Mouse (Mus musculus): ENCODE measurements around the gene Nrg4. TPM values are rescaled to one million over a fixed set of nuclear protein-coding genes. Genes with fewer than 3 reads are reported as not detected.
"Not testable (repeated sequence)": the region's sequence is repeated elsewhere in the genome, so short reads cannot be mapped to it uniquely, and the experiment has no call there.

Nrg4 gene
- polyA plus RNA-seq, 1 experiment from 2014 or later = 0.60 TPM

- DNase-seq = no peak
- no peaks in the 10 kb centered on the region for H3K36me3 ChIP-seq
- H3K4me2 ChIP-seq = no peak overlapping the region
- no peak overlapping the region for H3K4me3 ChIP-seq (replicated peaks)
- no peaks in the 10 kb centered on the region for H3K4me1 ChIP-seq (replicated peaks)
- 0 out of 2 replicates have a peak, but pooled peaks cover under 1% of the 10 kb centered on the region for H3K27me3 ChIP-seq
- no peak overlapping the region for H3K9ac ChIP-seq
- WGBS (ENCODE audit: insufficient replicate concordance) = 50% methylated on average over 4 of the region's 4 CpGs
- H3K27ac ChIP-seq = no peak overlapping the region
- ATAC-seq (ENCODE audit: low read depth) = no peak
- H3K9me3 ChIP-seq (replicated peaks) = no peaks in the 10 kb centered on the region
These were observed 49.1 kb downstream of the Nrg4 start for GRCm38 (mm10) chr9:55277562-55277961.

- H3K27me3 ChIP-seq = no peaks in the 10 kb centered on the region
- no peaks in the 10 kb centered on the region for H3K4me1 ChIP-seq (replicated peaks)
- no peak for ATAC-seq (ENCODE audit: low read depth)
- no peak for DNase-seq
- 65% methylated on average over 4 of the region's 4 CpGs for WGBS (ENCODE audit: insufficient replicate concordance)
- no peak overlapping the region for H3K27ac ChIP-seq
- no peak overlapping the region for H3K4me3 ChIP-seq (replicated peaks)
- H3K4me2 ChIP-seq = no peak overlapping the region
- no peak overlapping the region for H3K9ac ChIP-seq
- H3K36me3 ChIP-seq = no peaks in the 10 kb centered on the region
- H3K9me3 ChIP-seq (replicated peaks) = no peaks in the 10 kb centered on the region
These were observed 52.7 kb downstream of the Nrg4 start for GRCm38 (mm10) chr9:55273906-55274305.

GRCm38 (mm10) chr9:55271960-55272560 is 54.6 kb downstream of the Nrg4 start:
- Histone ChIP-seq H3K36me3 (no peaks in the 10 kb centered on the region), H3K4me3 (replicated peaks) (no peak overlapping the region), H3K4me2 (no peak overlapping the region), H3K27me3 (no peaks in the 10 kb centered on the region), H3K9me3 (replicated peaks) (no peaks in the 10 kb centered on the region), H3K9ac (no peak overlapping the region), H3K4me1 (replicated peaks) (no peaks in the 10 kb centered on the region), H3K27ac (no peak overlapping the region)
- no peak for DNase-seq
- no peak for ATAC-seq (ENCODE audit: low read depth)
- WGBS (ENCODE audit: insufficient replicate concordance) = 20% methylated on average over 5 of the region's 5 CpGs

- no peak overlapping the region for H3K27ac ChIP-seq
These were observed 62.0 kb downstream of the Nrg4 start for GRCm38 (mm10) chr9:55264356-55265302.

GRCm38 (mm10) chr9:55259741-55260140 is 66.9 kb downstream of the Nrg4 start:
- H3K4me1 ChIP-seq (replicated peaks) = no peaks in the 10 kb centered on the region
- H3K27me3 ChIP-seq = no peaks in the 10 kb centered on the region
- no peaks in the 10 kb centered on the region for H3K9me3 ChIP-seq (replicated peaks)
- H3K4me3 ChIP-seq (replicated peaks) = no peak overlapping the region
- DNase-seq (no peak), ATAC-seq (ENCODE audit: low read depth) (no peak)
- no peak overlapping the region for H3K4me2 ChIP-seq
- 62% methylated on average over 6 of the region's 6 CpGs for WGBS (ENCODE audit: insufficient replicate concordance)
- no peak overlapping the region for H3K9ac ChIP-seq
- H3K36me3 ChIP-seq = no peaks in the 10 kb centered on the region
- H3K27ac ChIP-seq = no peak overlapping the region

More at GRCm38 (mm10) chr9:55264356-55265302, 62.0 kb downstream of the Nrg4 start:
- ATAC-seq (ENCODE audit: low read depth) = no peak
- no peaks in the 10 kb centered on the region for H3K36me3 ChIP-seq
- H3K9ac ChIP-seq = no peak overlapping the region
- H3K4me3 ChIP-seq (replicated peaks) = no peak overlapping the region
- DNase-seq = no peak
- no peak overlapping the region for H3K4me2 ChIP-seq
- no peaks in the 10 kb centered on the region for H3K27me3 ChIP-seq
- no peaks in the 10 kb centered on the region for H3K4me1 ChIP-seq (replicated peaks)
- H3K9me3 ChIP-seq (replicated peaks) = no peaks in the 10 kb centered on the region
- 49% methylated on average over 8 of the region's 8 CpGs for WGBS (ENCODE audit: insufficient replicate concordance)

GRCm38 (mm10) chr9:55257105-55257504 is 69.5 kb downstream of the Nrg4 start:
- Histone ChIP-seq H3K4me1 (replicated peaks) (no peaks in the 10 kb centered on the region), H3K27ac (no peak overlapping the region), H3K4me3 (replicated peaks) (no peak overlapping the region), H3K9ac (no peak overlapping the region), H3K9me3 (replicated peaks) (no peaks in the 10 kb centered on the region), H3K27me3 (no peaks in the 10 kb centered on the region), H3K4me2 (no peak overlapping the region), H3K36me3 (no peaks in the 10 kb centered on the region)
- ATAC-seq (ENCODE audit: low read depth) (no peak), DNase-seq (no peak)
- WGBS (ENCODE audit: insufficient replicate concordance) = 53% methylated on average over 2 of the region's 2 CpGs

GRCm38 (mm10) chr9:55255604-55256003 is 71.0 kb downstream of the Nrg4 start:
- H3K27ac ChIP-seq = no peak overlapping the region
- no peak overlapping the region for H3K4me3 ChIP-seq (replicated peaks)
- WGBS (ENCODE audit: insufficient replicate concordance) = 38% methylated on average over 4 of the region's 4 CpGs
- no peaks in the 10 kb centered on the region for H3K27me3 ChIP-seq
- DNase-seq (no peak), ATAC-seq (ENCODE audit: low read depth) (no peak)
- H3K4me2 ChIP-seq = no peak overlapping the region
- no peak overlapping the region for H3K9ac ChIP-seq
- H3K4me1 ChIP-seq (replicated peaks) = no peaks in the 10 kb centered on the region
- no peaks in the 10 kb centered on the region for H3K36me3 ChIP-seq
- H3K9me3 ChIP-seq (replicated peaks) = no peaks in the 10 kb centered on the region

GRCm38 (mm10) chr9:55255056-55255455 is 71.6 kb downstream of the Nrg4 start:
- ATAC-seq (ENCODE audit: low read depth) (no peak), DNase-seq (no peak)
- H3K4me2 ChIP-seq = no peak overlapping the region
- H3K4me1 ChIP-seq (replicated peaks) = no peaks in the 10 kb centered on the region
- no peaks in the 10 kb centered on the region for H3K36me3 ChIP-seq
- H3K27me3 ChIP-seq = no peaks in the 10 kb centered on the region
- no peak overlapping the region for H3K4me3 ChIP-seq (replicated peaks)
- no peaks in the 10 kb centered on the region for H3K9me3 ChIP-seq (replicated peaks)
- WGBS (ENCODE audit: insufficient replicate concordance) = 65% methylated on average over 5 of the region's 5 CpGs
- H3K27ac ChIP-seq = no peak overlapping the region
- no peak overlapping the region for H3K9ac ChIP-seq

- no peak for ATAC-seq (ENCODE audit: low read depth)
- H3K27ac ChIP-seq = no peak overlapping the region
- no peak overlapping the region for H3K9ac ChIP-seq
- H3K4me2 ChIP-seq = no peak overlapping the region
- WGBS (ENCODE audit: insufficient replicate concordance) = 24% methylated on average over 1 of the region's 1 CpGs
- H3K4me3 ChIP-seq (replicated peaks) = no peak overlapping the region
- H3K4me1 ChIP-seq (replicated peaks) = no peaks in the 10 kb centered on the region
- H3K9me3 ChIP-seq (replicated peaks) = no peaks in the 10 kb centered on the region
- no peaks in the 10 kb centered on the region for H3K36me3 ChIP-seq
- H3K27me3 ChIP-seq = no peaks in the 10 kb centered on the region
- DNase-seq = no peak
These were observed 72.8 kb downstream of the Nrg4 start for GRCm38 (mm10) chr9:55253849-55254248.

GRCm38 (mm10) chr9:55252097-55252496 is 74.5 kb downstream of the Nrg4 start:
- ATAC-seq (ENCODE audit: low read depth) = not testable (repeated sequence)

GRCm38 (mm10) chr9:55250595-55251247 is 75.9 kb downstream of the Nrg4 start:
- no peak overlapping the region for H3K9ac ChIP-seq
- no peaks in the 10 kb centered on the region for H3K4me1 ChIP-seq (replicated peaks)
- no peaks in the 10 kb centered on the region for H3K36me3 ChIP-seq
- H3K9me3 ChIP-seq (replicated peaks) = no peaks in the 10 kb centered on the region
- H3K27ac ChIP-seq = no peak overlapping the region
- no peak overlapping the region for H3K4me3 ChIP-seq (replicated peaks)
- 64% methylated on average over 6 of the region's 6 CpGs for WGBS (ENCODE audit: insufficient replicate concordance)
- no peaks in the 10 kb centered on the region for H3K27me3 ChIP-seq
- DNase-seq (no peak), ATAC-seq (ENCODE audit: low read depth) (no peak)
- no peak overlapping the region for H3K4me2 ChIP-seq

More at GRCm38 (mm10) chr9:55252097-55252496, 74.5 kb downstream of the Nrg4 start:
- DNase-seq; H3K4me1 ChIP-seq (replicated peaks); H3K36me3 ChIP-seq; H3K4me2 ChIP-seq; H3K4me3 ChIP-seq (replicated peaks); H3K9me3 ChIP-seq (replicated peaks); H3K27ac ChIP-seq; H3K9ac ChIP-seq; H3K27me3 ChIP-seq: not testable (repeated sequence)
- 29% methylated on average over 2 of the region's 2 CpGs for WGBS (ENCODE audit: insufficient replicate concordance)

All from liver, embryonic 13.5 days (tissue).